Mouse (Mus musculus) liver, embryonic 13.5 days (tissue): ENCODE measurements at regions not wholly inside any gene's neighbourhood (a gene's known extent, or its start where the extent isn't known, plus 50 kb on each side); places are given as distances from the start of the nearest gene placed in this dataset.

Experiments
- ATAC-seq: fragments of 200-750 bp; cut with Nextera tagmentation; 2 replicates; pipeline ENCODE4 v1.8.0; 2017; ENCODE audit warnings: low read depth, mild to moderate bottlenecking, moderate number of reproducible peaks, moderate library complexity
- DNase-seq: peaks from one replicate; pipeline ENCODE4 v3.0.0; 2022
- H3K27ac ChIP-seq: fragments of 300-500 bp; sonication (generic); 2 replicates; pipeline ENCODE4 v1.5.1; 2015; ENCODE audit warnings: moderate library complexity, mild to moderate bottlenecking, inconsistent platforms
- H3K27me3 ChIP-seq: fragments of 300-500 bp; sonication (generic); 2 replicates; pipeline ENCODE4 v1.6.1; 2015; ENCODE audit warnings: mild to moderate bottlenecking, inconsistent platforms
- H3K36me3 ChIP-seq: fragments of 300-500 bp; sonication (generic); 2 replicates; pipeline ENCODE4 v1.6.1; 2015; ENCODE audit warnings: mild to moderate bottlenecking, inconsistent platforms
- H3K4me1 ChIP-seq: fragments of 300-500 bp; sonication (generic); replicated peaks from 2 replicates; pipeline ENCODE4 v1.6.1; 2015; ENCODE audit warnings: inconsistent platforms
- H3K4me2 ChIP-seq: fragments of 300-500 bp; sonication (generic); 2 replicates; pipeline ENCODE4 v1.6.1; 2015; ENCODE audit warnings: inconsistent platforms, mild to moderate bottlenecking, moderate library complexity
- H3K4me3 ChIP-seq: fragments of 300-500 bp; sonication (generic); replicated peaks from 2 replicates; pipeline ENCODE4 v1.5.1; 2015; ENCODE audit warnings: mild to moderate bottlenecking, inconsistent platforms
- H3K9ac ChIP-seq: fragments of 300-500 bp; sonication (generic); 2 replicates; pipeline ENCODE4 v1.6.1; 2015; ENCODE audit warnings: mild to moderate bottlenecking, inconsistent platforms
- H3K9me3 ChIP-seq: fragments of 300-500 bp; sonication (generic); replicated peaks from 2 replicates; pipeline ENCODE4 v1.6.1; 2016; ENCODE audit warnings: inconsistent platforms
- WGBS: fragments of 180-500 bp; shearing (Covaris S2); methylation state at CpG from one replicate; pipeline ENCODE4 v1.1.7; 2015; ENCODE audit not compliant: insufficient replicate concordance; 5-methylcytosine and 5-hydroxymethylcytosine counted together

GRCm38 (mm10) chr2:133883682-133884081 lies 331.7 kb downstream of the Bmp2 start:
- Histone ChIP-seq H3K4me3 (no peak overlapping the region), H3K9ac (no peak overlapping the region), H3K9me3 (no peaks in the 10 kb centered on the region), H3K36me3 (no peaks in the 10 kb centered on the region), H3K4me2 (no peak overlapping the region), H3K27me3 (no peaks in the 10 kb centered on the region), H3K4me1 (no peaks in the 10 kb centered on the region), H3K27ac (no peak overlapping the region)
- DNase-seq (no peak), ATAC-seq (no peak)

- 69% methylated on average over 6 of the region's 6 CpGs for WGBS
- ATAC-seq = no peak
These were observed 354.3 kb downstream of the Bmp2 start for GRCm38 (mm10) chr2:133906269-133906668.

More at GRCm38 (mm10) chr2:133906269-133906668, 354.3 kb downstream of the Bmp2 start:
- Histone ChIP-seq H3K4me3 (no peak overlapping the region), H3K9me3 (no peaks in the 10 kb centered on the region), H3K27ac (no peak overlapping the region), H3K9ac (no peak overlapping the region), H3K27me3 (no peaks in the 10 kb centered on the region), H3K4me1 (no peaks in the 10 kb centered on the region), H3K36me3 (no peaks in the 10 kb centered on the region), H3K4me2 (no peak overlapping the region)
- DNase-seq = no peak
